Mouse (Mus musculus) embryonic fibroblast, embryonic 13.5 days (primary cell): Measurements from ENCODE around the gene Creb3l2.

Experiments
- CTCF ChIP-seq: IDR thresholded peaks from 2 replicates; pipeline ENCODE4 v1.5.1; 2011; ENCODE audit warnings: mild to moderate bottlenecking, control low read depth, low read length, moderate library complexity, borderline replicate concordance; ENCODE audit not compliant: insufficient read depth
- POLR2A ChIP-seq: IDR thresholded peaks from 2 replicates; pipeline ENCODE4 v1.6.1; 2011; ENCODE audit warnings: low read depth, mild to moderate bottlenecking, control low read depth, low read length, moderate library complexity

DNA sequence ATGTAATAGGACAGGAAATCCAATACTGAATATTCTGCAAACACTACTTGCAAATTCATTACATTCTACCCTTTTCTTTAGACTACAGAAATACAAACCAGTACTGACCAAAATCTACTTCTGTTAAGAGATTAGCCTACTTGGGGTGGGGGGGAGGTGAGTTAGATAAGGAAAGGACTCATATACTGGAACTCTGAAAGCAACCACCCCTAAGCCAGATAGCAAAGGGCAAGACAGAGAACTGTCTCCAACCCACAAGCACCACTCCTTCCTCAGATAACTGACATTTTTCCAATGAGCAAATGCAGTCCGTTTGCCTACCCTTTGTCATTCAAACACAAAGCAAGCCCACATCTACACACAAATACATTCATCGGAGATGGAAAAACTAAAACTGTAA, 32.1 kb downstream of the Creb3l2 start:
- TF ChIP-seq POLR2A (no peak), CTCF (no peak)
